Mouse (Mus musculus) brain, embryonic 14.5 days (tissue): ENCODE results near the gene Mydgf. TPM values are rescaled to one million over a fixed set of nuclear protein-coding genes. Genes with fewer than 3 reads are reported as not detected.

Experiments used
- DNase-seq: peaks from one replicate; pipeline ENCODE4 v3.0.0-alpha.2; 2011; ENCODE audit warnings: low read depth
- CTCF ChIP-seq: fragments of 200-500 bp; IDR thresholded peaks from 2 replicates; pipeline ENCODE4 v1.5.1; 2012; ENCODE audit warnings: inconsistent platforms, mild to moderate bottlenecking, moderate library complexity, borderline replicate concordance; ENCODE audit not compliant: insufficient read depth, insufficient read length; ENCODE audit errors: extremely low read depth
- POLR2A ChIP-seq: fragments of 200-500 bp; IDR thresholded peaks from 2 replicates; pipeline ENCODE4 v1.6.1; 2012; ENCODE audit warnings: mild to moderate bottlenecking, inconsistent platforms, borderline replicate concordance; ENCODE audit not compliant: poor library complexity, insufficient read depth, insufficient read length, severe bottlenecking; ENCODE audit errors: extremely low read depth
- polyA plus RNA-seq: library from polyadenylated mRNA; depleted of rRNA; stranded (reverse); fragments of >200 nt; gene quantifications from 2 replicates; pipeline ENCODE4 v1.2.3, GENCODE M21; 2012; rRNA removed

Mydgf gene
- polyA plus RNA-seq, 1 experiment, result 49.8 TPM

- no peak for TF ChIP-seq POLR2A
- no peak for TF ChIP-seq CTCF
- no peak for DNase-seq
Measured at GRCm38 (mm10) chr17:56126175-56126574, 57.5 kb downstream of the Mydgf start.

Other genes starting within 250 kb of the Mydgf start
- gene Zfp119b, start 234.4 kb downstream of the Mydgf start, polyA plus RNA-seq, result 2.6 and 3.4 TPM in 2 replicates
- gene Ebi3, start 231.3 kb downstream of the Mydgf start, polyA plus RNA-seq, result 3.7 and 3.8 TPM in 2 replicates
- gene Yju2, start 224.8 kb downstream of the Mydgf start, polyA plus RNA-seq, result 12.8 and 15.4 TPM in 2 replicates
- gene Shd, start 213.5 kb downstream of the Mydgf start, polyA plus RNA-seq, result 207 and 264 TPM in 2 replicates
- gene Fsd1, start 197.4 kb downstream of the Mydgf start, polyA plus RNA-seq, result 130 and 155 TPM in 2 replicates
- 5.7 and 7.5 TPM in 2 replicates for gene Stap2, start 178.3 kb downstream of the Mydgf start, polyA plus RNA-seq
- gene Mpnd, start 178.2 kb downstream of the Mydgf start, polyA plus RNA-seq, result 223 and 288 TPM in 2 replicates
- 90.3 and 121 TPM in 2 replicates for gene Sh3gl1, start 147.3 kb downstream of the Mydgf start, polyA plus RNA-seq
- 9.7 and 11.3 TPM in 2 replicates for gene Chaf1a, start 143.5 kb downstream of the Mydgf start, polyA plus RNA-seq
- gene Ubxn6, start 108.9 kb downstream of the Mydgf start, polyA plus RNA-seq, result 110 and 135 TPM in 2 replicates
- 119 and 129 TPM in 2 replicates for gene Hdgfl2, start 104.3 kb downstream of the Mydgf start, polyA plus RNA-seq
- 0.11 and 0.16 TPM in 2 replicates for gene Plin4, start 74.1 kb downstream of the Mydgf start, polyA plus RNA-seq
- 0.43 and 0.67 TPM in 2 replicates for gene Plin5, start 66.3 kb downstream of the Mydgf start, polyA plus RNA-seq
- 0.06 and 0.18 TPM in 2 replicates for gene Lrg1, start 61.9 kb downstream of the Mydgf start, polyA plus RNA-seq
- gene Sema6b, start 43.6 kb downstream of the Mydgf start, polyA plus RNA-seq, result 35.0 and 48.5 TPM in 2 replicates
- 9.8 TPM in 2 replicates for gene Tnfaip8l1, start 21.4 kb downstream of the Mydgf start, polyA plus RNA-seq
- gene Dpp9, start 35.0 kb upstream of the Mydgf start, polyA plus RNA-seq, result 53.3 and 54.4 TPM in 2 replicates
- 27.0 and 31.0 TPM in 2 replicates for gene Fem1a, start 72.9 kb upstream of the Mydgf start, polyA plus RNA-seq
- gene Ticam1, start 92.9 kb upstream of the Mydgf start, polyA plus RNA-seq, result 3.4 and 3.7 TPM in 2 replicates
- 6.4 and 8.3 TPM in 2 replicates for gene Plin3, start 109.0 kb upstream of the Mydgf start, polyA plus RNA-seq
- not detected in 2 replicates for gene Arrdc5, start 116.4 kb upstream of the Mydgf start, polyA plus RNA-seq
- 39.8 and 50.9 TPM in 2 replicates for gene Uhrf1, start 119.4 kb upstream of the Mydgf start, polyA plus RNA-seq
- 64.6 and 86.5 TPM in 2 replicates for gene Kdm4b, start 142.1 kb upstream of the Mydgf start, polyA plus RNA-seq